Mouse (Mus musculus): ENCODE results near the gene Pkp1. TPM values are rescaled to one million over a fixed set of nuclear protein-coding genes. Genes with fewer than 3 reads are reported as not detected.

The Pkp1 gene
- total RNA-seq, 2 experiments from 2014 or later, result not detected

DNA sequence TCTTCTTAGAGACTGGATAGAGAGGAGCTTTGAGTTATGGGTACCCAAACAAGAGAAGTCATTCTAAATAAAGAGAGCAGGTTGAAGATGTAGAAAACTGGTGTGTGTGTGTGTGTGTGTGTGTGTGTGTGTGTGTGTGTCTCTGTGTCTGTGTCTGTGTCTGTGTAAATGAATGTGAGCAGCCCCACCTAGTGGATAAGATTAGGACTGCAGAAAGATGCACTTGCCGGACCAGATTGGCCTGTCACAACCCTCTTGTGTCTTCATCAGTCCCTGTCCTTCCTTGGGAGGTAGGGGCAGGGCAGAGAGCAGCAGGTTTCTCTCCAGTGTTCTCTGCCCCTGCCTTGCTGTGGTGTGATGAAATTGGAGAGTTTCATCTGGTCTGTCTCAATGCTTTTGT lies 90.1 kb downstream of the Pkp1 start:
- DNase-seq (ENCODE audit: low spot score in 2 of 2), result no peak

GRCm38 (mm10) chr1:135821780-135822179 lies 97.2 kb downstream of the Pkp1 start:
- no peak for DNase-seq (ENCODE audit: low spot score in 2 of 2)

Other genes starting within 250 kb of the Pkp1 start
- gene Csrp1, start 199.1 kb downstream of the Pkp1 start, total RNA-seq (2021), result 100 to 1,000 TPM in 1 of 2 experiments, 10 to 100 TPM in 1; 98.5 to 108 TPM
- 10 to 100 TPM; 25.1 to 33.6 TPM for gene Phlda3, start 153.1 kb downstream of the Pkp1 start, total RNA-seq (2021)
- gene Tnni1, start 139.8 kb downstream of the Pkp1 start, total RNA-seq (2021), result 10 to 100 TPM in 1 of 2 experiments, 1 to 10 TPM in 1; 4.4 to 13.1 TPM
- gene Lad1, start 100.6 kb downstream of the Pkp1 start, total RNA-seq (2021), result 1 to 10 TPM in 1 of 2 experiments, under 1 TPM in 1; 0.25 to 5.5 TPM
- 1 to 10 TPM; 2.4 to 4.2 TPM for gene Tnnt2, start 82.9 kb downstream of the Pkp1 start, total RNA-seq (2021)
- 1 to 10 TPM in 1 of 2 experiments, under 1 TPM in 1; 0.28 to 2.4 TPM for gene Igfn1, start 87.1 kb upstream of the Pkp1 start, total RNA-seq (2021)
- gene Tmem9, start 88.9 kb upstream of the Pkp1 start, total RNA-seq (2021), result 10 to 100 TPM; 68.3 to 69.2 TPM
- gene Ascl5, start 131.6 kb upstream of the Pkp1 start, total RNA-seq (2021), result not detected
- gene Cacna1s, start 133.5 kb upstream of the Pkp1 start, total RNA-seq (2021), result 1 to 10 TPM; 6.0 to 9.7 TPM
- gene Kif21b, start 212.2 kb upstream of the Pkp1 start, total RNA-seq (2021), result 1 to 10 TPM; 4.1 to 5.8 TPM

All from adrenal gland, postnatal 4 days (tissue).